Mouse (Mus musculus) embryo, embryonic 11.5 days (tissue): ENCODE measurements at regions not wholly inside any gene's neighbourhood (a gene's known extent, or its start where the extent isn't known, plus 50 kb on each side); places are given as distances from the start of the nearest gene placed in this dataset.

ENCODE experiments used
- DNase-seq: peaks from one replicate; pipeline ENCODE4 v3.0.0-alpha.2; 2012; ENCODE audit warnings: low read depth, low spot score

DNA sequence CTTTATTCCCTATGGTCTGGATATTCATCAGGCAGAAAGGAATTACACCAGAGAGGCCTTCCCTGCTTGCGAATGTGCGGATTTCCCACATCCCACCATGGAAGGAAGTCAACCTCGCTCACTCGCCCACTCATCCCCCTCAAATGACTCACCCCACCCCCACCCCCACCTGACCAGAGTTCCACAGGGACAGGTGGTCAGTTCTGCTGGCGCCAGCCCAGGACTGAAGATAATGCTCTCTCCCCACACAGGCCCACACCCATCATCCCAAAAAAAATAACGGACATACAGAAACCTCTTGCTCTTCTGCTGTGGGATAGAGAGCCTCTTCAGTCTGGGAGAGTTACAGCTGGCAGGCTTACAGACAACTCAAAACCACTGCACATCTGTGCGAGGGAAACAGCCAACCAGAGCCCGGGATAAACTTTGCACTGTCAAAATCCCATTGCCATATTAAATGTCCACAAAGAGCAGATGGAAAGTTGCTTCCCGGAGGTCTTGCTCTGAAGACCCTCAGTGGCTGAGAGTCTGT, 128.0 kb downstream of the Lrrc30 start:
- DNase-seq: no peak

DNA sequence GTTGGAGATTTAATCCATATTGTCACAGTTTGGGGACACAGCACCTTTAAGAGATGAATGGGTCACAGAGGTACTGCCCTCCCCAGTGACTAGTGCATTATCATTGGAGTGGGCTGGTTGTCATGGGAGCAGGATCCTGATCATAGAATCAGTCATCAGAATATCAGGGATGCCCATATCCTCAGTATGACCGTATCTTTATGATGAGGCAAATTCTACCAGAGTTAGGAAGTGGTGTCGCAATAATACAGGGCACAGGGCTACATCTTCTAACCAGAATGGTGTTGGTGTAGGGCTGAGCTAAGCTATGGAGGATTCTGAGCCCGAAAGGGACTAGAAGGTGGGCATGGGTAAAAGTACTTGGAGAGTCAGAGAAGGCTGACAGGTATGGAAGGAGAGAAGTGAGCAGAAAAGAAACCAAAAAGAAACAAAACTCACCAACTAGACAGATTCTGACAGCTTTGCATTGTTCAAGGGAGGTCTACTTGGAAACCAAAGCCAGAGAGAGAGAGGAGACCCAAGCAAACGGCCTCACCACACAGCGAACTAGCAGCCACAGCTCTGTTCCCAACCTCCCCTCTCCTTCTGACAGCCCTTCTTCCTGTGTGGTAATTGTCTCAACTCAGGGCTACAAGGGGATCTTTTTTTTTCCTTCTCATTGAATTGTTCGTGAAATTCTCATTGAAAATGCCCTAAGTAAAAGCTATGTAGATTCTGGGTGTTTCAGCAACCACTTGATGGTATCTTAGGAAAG, 129.2 kb downstream of the Lrrc30 start:
- DNase-seq: no peak

DNA sequence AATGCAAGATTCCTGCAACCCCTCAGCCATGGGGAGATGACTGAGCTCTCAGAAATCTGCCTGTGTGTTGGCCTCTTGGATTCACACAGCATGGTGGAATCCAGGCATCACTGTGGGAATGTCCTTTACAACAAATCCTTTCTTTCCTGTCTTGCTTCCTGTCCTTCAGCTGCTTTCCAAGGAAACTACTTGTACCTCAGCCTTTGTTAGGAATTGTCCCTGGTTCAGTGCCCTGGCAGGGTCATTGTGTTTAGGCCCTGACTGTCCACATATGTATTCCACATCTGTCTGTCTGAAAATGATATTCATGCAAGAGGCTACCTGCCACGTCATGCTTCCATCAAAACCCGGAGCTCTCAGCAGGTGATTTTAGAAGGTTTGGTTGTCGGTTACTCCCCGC, 129.9 kb downstream of the Lrrc30 start:
- no peak for DNase-seq

DNA sequence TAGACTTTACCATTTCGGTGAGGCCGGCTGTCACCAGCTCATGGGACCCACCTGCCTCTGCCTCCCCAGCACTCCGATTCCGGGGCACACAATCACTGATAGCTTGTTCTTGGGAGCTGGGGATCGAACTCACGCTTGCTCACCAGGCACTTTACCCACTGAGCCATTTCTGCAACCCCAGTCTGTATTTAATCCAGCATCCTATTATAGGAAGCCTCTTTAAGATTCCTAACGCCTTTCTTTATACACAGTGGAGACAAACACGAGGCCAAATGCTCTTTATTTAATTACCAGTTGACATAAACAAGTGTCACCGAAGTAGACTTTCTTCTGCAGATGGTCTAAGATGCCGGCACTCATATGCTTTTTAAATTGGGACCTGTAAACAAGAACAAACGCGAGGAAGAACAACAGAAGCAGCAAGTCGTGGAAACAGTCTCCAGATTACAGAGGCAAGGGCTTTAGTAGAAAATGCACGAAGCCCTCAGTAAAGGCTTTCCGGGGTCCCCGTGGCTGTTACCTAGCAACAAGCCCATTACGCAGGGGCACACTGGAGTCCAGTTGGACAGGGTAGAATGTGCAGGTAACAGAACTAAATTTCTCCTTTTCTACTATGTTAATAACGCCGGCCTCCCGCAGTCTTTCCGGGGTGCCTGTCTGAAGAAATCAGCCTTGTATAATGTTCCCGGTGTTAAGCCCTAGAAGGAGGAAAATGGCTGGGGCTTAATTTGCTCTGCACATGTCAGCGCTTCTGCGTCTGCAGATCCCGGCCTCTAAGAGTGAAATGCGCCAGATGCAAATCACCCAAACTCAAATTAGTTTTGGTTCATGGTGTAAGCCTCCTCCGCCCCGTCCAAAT, 132.5 kb downstream of the Lrrc30 start:
- no peak for DNase-seq

DNA sequence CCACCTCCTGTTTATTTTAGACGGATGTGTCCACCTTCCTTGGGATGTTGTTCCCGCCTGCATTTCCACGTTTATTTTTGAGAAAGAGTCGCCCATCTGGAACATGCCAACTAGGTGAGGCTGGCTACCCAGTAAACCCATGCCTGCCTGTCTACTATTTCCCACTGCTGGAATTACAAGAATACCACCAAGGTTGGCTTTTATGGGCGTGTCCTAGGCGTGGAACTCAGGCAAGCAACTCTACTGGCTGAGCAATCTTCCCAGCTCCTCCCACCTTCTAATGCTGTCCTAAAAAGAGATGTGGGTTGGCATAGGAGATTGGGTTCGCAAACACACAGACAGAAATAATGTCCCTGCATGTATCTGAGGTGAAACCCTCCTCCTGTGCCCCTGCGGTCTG, 135.1 kb downstream of the Lrrc30 start:
- DNase-seq: no peak

DNA sequence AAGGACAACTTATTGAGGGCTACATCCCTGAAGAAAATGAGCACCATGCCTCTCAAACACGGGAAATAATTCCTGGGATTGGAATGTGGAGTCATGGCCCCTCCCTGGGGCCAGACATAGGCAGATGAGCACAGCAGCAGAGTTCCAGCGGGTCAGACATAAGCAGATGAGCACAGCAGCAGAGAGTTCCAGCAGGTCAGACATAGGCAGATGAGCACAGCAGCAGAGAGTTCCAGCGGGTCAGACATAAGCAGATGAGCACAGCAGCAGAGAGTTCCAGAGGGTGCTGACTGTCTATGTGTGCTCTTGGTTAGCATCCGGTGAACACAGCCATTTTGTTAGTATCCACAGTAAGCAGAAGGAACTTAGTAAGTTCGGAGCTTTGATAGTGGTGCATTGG, 126.2 kb upstream of the Ptprm start:
- DNase-seq: no peak

DNA sequence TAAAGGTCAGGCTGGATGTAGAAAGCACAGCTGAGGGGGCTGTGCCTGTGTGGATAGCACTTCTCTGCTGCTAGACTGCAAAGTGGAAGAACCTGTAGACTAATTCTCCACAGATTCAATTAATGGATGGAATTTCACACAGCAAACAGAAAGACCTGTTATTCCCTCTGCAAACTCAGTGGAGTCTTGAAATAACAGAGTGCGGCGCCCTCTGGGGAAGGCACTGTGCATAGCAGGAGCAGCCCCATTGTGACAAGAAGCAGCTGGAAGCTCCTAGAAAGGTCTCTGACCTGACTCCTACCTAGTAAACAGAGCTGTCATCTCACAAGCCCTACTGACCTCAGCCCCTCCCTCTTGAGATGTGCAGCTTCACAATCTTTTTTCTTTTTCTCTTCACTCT, 118.9 kb upstream of the Ptprm start:
- DNase-seq: peak; percentile 31

DNA sequence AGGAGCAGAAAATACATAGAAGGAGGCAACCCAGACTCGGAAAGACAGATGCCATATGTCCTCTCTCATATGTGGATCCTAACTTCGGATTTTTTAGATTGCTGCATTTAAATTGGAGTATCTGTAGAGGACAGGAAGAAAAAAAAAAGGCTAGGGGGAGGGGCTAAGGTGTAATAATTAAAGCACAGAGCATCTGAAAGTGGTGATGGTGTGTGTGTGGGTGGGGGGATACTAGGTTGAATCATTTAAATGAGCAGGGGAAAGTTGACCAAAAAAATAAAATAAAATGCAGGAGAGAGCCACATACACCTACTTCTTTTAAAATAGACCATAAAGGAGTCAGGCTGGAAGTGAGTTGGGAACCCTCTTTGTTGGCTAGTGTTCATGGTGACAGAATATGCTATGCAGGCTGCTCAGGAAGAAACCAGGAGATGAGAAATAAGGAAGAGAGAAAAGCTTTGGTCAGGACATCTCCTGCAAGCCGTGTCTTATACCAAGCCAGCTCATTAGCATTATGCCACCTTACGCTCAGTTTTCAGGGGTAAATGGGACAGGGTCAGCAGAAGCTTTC, 104.7 kb upstream of the Ptprm start:
- no peak for DNase-seq

DNA sequence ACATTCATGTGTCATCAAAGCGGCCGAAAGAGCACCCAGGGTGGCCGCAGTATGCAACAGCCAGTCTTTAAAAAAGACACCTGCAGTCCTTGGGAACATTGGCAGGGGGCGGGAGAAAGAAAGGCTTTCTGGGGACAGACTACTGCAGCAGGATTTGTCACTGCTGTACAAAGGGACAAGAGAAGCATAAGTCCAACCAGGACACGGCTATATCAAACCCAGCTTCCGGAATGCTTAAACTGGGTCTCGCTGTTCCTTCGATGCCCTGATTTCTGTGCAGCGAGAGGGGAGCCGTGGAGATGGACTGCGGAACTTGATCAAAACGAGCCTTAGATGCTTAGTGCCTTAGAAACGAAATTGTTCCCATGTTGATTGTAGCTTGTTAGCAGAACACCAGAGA, 97.7 kb upstream of the Ptprm start:
- no peak for DNase-seq

DNA sequence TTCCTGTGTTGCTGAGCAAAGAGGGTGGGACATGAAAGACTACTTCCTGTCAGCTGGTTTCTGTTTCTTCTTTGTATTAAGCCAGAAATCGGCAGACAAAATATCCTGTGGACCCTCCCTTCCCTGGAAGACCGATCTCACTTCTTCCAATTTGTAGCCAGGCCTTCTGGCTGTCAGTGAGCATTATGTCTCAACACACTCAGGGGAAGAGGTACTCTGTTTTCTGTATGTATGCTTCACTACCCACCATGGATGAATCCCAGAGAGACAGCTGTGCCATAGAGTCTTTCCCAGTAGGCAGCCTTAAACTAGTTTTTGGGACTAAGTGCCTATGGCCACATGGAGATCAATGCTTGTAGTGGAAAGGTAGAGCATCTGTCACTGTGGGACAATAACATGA, 96.8 kb upstream of the Ptprm start:
- no peak for DNase-seq

DNA sequence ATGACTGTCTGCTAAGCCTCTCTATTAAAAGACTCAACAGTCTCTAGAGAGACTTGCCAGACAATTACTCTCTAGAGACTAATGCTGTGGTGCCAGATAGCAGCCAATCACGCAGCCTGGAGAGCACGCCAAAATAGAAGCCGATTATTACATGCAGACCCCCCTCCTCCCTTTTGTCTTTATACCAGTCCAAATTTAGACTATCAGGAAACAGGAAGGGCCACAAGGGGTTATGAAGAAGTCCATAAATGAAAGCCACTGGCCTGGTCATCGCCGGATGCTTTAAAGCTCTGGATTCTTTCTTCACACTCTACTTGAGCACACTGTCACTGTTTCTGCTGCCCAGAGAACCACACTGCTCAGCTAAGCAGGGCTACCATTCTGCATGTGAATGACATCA, 95.8 kb upstream of the Ptprm start:
- no peak for DNase-seq

DNA sequence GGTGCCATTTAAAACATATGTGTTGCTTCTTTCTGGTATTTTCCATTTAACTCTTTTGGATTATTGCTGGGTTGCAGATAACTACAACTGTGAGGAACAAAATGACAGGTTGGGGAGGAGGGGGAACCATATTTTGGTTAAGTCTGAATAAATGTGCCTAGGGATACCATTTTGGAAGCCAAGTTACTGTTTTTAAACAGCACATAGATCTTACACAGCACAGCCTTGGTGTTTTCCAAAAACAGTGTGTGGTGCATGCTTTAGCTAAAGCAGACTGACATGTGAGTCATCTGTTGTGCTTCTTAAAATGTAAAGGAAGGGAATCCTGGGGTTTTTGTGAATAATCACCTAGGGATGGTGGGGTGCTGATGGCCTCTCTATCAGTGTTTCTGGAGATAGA, 91.7 kb upstream of the Ptprm start:
- no peak for DNase-seq

DNA sequence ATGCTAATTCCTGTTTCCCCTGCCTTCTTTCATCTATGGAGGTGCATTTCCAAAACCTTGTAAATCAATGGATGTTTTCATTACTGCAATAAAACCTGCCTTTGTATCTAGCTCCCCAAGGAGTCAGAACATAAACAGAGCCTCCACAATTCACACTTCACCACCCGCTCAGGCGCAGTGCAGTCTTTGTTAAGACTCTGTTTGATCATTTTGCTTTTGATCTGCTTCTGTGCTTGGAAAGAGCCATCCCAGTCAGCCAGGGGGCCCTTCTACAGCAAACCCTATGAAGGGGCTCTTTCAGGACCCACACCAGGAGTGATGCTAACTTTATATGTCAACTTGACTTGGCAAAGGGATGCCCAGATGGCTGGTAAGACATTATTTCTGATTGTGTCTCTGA, 86.7 kb upstream of the Ptprm start:
- no peak for DNase-seq

DNA sequence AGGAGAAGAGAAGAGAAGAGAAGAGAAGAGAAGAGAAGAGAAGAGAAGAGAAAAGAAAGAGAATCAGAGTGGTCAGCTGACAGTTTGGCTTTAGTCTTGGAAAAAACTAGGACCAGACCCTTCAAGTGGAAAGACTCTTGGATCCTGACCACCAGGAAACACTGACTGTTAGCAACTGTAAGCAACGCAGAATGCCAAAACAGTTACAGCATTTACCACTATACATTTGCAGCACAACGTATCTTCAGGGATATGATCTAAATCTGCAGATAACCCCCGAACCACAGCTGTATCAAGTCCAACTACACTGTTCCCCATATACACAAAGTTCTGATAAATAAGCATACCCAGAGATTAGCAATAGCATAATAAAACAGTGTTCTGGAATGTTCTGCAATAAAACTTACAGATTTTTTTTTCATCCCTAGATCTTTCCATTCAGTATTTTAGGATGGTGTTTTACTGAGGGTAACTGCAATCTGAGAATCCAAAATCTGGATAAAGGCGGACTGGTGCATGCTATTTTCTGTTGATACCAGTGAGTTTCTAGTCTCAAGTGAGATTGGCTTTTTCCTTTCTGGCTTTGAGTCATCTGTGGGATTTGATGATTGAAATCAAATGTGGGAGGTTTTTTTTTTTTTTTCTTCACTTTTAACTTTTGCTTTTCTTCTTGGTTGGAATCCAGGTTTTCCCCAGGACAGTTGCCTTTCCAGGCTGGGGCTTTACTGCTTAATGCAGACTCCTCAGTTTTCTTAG, 65.9 kb upstream of the Ptprm start:
- DNase-seq: no peak

DNA sequence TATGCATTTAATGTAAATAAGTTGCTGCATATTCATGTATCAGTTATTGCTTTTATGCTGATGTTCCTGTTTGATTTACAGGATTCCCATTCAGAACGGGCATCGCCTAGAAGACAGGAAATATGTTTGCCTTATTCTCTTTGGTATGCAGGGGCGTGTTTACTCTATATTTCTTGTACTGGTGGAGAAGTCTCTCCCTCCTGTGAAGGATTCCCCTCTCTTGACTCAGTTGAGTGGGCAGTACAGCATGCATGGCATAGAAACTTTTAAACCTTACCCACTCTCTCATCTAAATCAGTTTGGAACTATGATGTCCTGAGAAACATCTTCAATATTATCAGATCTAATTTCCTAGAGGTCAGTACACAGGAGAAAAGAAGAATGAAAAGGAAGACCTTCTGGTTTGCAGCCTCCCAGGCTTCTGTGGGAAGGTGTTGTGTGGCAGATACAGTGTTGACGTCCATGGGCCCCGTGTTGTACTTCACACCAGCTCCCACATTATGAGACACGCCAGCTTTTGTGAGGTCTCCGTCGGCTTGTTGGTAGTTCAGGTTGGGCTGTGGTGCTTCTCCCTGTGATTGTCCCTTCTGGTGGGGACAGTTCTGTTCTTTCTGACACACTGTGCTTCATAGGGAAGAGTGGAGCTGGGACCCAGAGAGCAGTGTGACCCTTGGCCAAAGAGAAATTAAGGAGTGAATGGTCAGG, 58.4 kb upstream of the Ptprm start:
- no peak for DNase-seq

DNA sequence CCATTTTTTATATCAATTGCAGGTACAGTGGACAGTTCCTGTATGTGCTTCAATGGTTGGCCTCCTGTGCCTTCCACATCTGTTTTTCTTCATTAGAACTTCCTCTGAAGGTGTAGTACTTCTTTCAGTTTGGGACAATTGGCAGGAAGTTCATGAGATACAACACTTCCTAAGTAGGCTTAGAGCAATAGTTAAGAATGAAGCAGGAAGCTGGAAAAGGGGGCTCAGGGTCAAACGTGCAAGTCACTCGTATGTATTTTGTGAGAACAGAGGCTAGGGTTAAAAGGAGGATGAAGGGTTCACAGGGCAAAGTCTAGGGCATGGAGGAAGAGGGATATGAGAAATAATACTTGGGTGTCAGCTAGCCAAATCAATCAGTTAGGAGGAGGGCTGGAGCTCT, 55.7 kb upstream of the Ptprm start:
- no peak for DNase-seq

DNA sequence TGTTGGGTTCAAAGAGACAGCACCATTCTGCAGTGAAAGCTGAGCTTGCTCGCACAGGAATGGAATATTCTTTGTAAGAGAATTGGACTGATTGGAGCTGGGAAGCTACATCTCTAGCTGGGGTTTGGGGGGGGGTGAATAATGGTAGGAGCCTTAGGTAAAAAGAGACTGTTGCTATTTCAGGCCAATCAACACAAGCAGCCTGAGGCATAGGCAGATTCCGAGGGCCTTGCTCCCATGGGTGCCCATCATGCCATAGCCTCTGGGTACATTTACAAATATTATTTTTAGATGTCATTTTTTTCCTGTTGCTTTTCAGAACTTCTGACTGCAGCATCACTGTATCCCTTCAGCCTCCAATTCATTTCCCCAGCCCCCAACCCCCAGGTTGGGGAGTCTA, 51.7 kb upstream of the Ptprm start:
- no peak for DNase-seq
